Mouse (Mus musculus): ENCODE measurements at regions not wholly inside any gene's neighbourhood (a gene's known extent, or its start where the extent isn't known, plus 50 kb on each side); places are given as distances from the start of the nearest gene placed in this dataset.

DNA sequence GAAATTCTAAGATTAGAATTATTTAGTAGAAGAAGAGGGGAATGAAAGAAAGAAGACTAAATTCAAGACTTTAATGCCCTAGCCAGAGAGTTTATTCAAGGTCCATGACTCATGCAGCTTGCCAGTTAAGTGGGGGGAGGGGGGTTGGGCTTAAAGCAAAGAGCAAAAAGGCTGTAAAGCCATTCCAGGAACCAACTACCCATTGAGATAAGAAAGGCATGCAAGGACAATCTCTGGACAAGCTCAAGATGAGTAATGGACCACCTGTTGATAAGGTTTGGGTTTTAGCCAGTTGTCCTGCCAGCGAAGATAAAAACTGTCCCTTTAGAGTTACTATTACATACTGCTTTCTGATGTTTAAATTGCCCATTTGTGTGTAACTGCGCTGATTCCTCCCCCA lies 392.5 kb upstream of the Rarb start:
- TF ChIP-seq CTCF (IDR thresholded peaks at IDR 0.05; ENCODE audit: insufficient read depth, low read depth, low read length) (no peak), POLR2A (IDR thresholded peaks at IDR 0.05; ENCODE audit: insufficient read depth, low read depth, low read length) (no peak)
